Mouse (Mus musculus) myocyte (in vitro differentiated cells): ENCODE results near the gene Pde1c.

ENCODE experiments used
- CEBPB ChIP-seq: IDR thresholded peaks from 2 replicates; pipeline ENCODE4 v1.6.1; 2011; ENCODE audit warnings: mild to moderate bottlenecking, moderate library complexity; ENCODE audit not compliant: poor library complexity, insufficient read depth, severe bottlenecking
- E2F4 ChIP-seq: IDR thresholded peaks from one replicate; pipeline ENCODE4 v1.6.1; 2011; ENCODE audit warnings: mild to moderate bottlenecking, control low read depth, moderate library complexity; ENCODE audit not compliant: insufficient read depth
- MAX ChIP-seq: IDR thresholded peaks from one replicate; pipeline ENCODE4 v1.6.1; 2011; ENCODE audit warnings: low read depth, mild to moderate bottlenecking, control low read depth
- MYOD1 ChIP-seq, 3 experiments: IDR thresholded peaks; one replicate each; pipeline ENCODE4 v1.6.1; 2011; ENCODE audit warnings: control low read depth in 2 of 3, low read depth in 2 of 3, mild to moderate bottlenecking in 2 of 3, moderate library complexity in 1 of 3; ENCODE audit not compliant: insufficient read length in 2 of 3, control insufficient read depth in 1 of 3
- MYOG ChIP-seq, 3 experiments: IDR thresholded peaks; one replicate each; pipeline ENCODE4 v1.6.1; 2011; ENCODE audit warnings: control low read depth in 2 of 3, low read depth in 2 of 3, mild to moderate bottlenecking in 2 of 3; ENCODE audit not compliant: insufficient read length in 2 of 3, control insufficient read depth in 1 of 3, insufficient read depth in 1 of 3
- POLR2A ChIP-seq: IDR thresholded peaks from one replicate; pipeline ENCODE4 v1.6.1; 2011; ENCODE audit warnings: low read depth, mild to moderate bottlenecking, control low read depth, moderate library complexity; ENCODE audit not compliant: insufficient read length
- POLR2AphosphoS2 ChIP-seq: IDR thresholded peaks from one replicate; pipeline ENCODE4 v1.6.1; 2011; ENCODE audit warnings: low read depth, control low read depth; ENCODE audit not compliant: insufficient read length
- REST ChIP-seq: IDR thresholded peaks from one replicate; pipeline ENCODE4 v1.6.1; 2011; ENCODE audit warnings: mild to moderate bottlenecking, control low read depth, moderate library complexity; ENCODE audit not compliant: insufficient read depth, insufficient read length
- TCF12 ChIP-seq: IDR thresholded peaks from one replicate; pipeline ENCODE4 v1.6.1; 2011; ENCODE audit warnings: mild to moderate bottlenecking, control low read depth; ENCODE audit not compliant: poor library complexity, insufficient read depth, severe bottlenecking
- USF1 ChIP-seq: IDR thresholded peaks from one replicate; pipeline ENCODE4 v1.6.1; 2011; ENCODE audit warnings: low read depth, mild to moderate bottlenecking, control low read depth, moderate library complexity

GRCm38 (mm10) chr6:56616228-56616981, 47.5 kb upstream of the Pde1c start:
- TF ChIP-seq POLR2A (no peak), REST (no peak), MAX (no peak), MYOD1 (IDR thresholded peaks at IDR 0.05; ENCODE audit: control insufficient read depth in 1 of 3, insufficient read length in 2 of 3, low read depth in 2 of 3) (no peak), TCF12 (no peak), MYOG (IDR thresholded peaks at IDR 0.05; ENCODE audit: control insufficient read depth in 1 of 3, insufficient read depth in 1 of 3, insufficient read length in 2 of 3, low read depth in 2 of 3) (no peak), E2F4 (no peak), POLR2AphosphoS2 (no peak), CEBPB (no peak), USF1 (no peak)
